Mouse (Mus musculus): Measurements from ENCODE around the gene Grap. TPM values are rescaled to one million over a fixed set of nuclear protein-coding genes. Genes with fewer than 3 reads are reported as not detected.
A peak's percentile ranks its signal among the peaks of the same experiment; 100 is the strongest.

The Grap gene
- total RNA-seq, 2 experiments from 2014 or later, result 5.1 to 6.7 TPM

DNA sequence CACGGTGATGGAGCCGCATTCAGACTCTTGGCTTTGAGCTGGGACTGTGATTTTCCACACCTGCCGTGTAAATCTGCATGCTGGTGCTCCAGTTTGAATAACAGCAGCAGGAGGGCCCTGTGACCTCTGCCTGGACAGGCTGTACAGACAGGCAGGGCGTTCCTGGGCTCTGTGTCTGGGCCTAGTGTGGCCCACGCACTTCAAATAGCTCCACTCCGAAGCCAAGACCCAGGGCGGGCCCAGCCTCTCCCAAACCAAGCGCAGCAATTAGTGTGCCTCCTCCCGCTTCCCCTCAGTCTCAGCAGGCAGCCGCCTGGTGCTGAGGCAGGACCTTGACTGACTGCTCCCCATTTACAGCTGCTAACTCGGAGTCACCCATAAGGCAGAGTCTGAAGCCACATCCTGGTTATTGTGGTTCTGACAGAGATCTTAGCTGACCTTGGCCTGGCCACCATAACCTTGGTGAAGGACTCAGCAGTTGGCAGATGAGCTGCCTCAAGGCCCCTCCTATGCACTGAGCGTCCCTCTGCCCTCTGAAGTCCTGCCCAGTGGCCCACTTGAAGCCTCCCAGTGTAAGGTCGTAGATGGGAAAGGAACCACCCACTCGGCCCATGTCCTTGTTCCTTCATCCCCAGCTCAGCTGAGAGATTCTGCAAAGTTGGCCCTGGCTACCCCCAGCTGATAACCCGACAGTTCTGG is 60.2 kb downstream of the Grap start:
- DNase-seq (ENCODE audit: low spot score in 2 of 2), result no peak
- intact Hi-C loops (cut with DNase I), result loop anchor here (10.0 kb wide), 1 partner anchor 519 kb away; no protein-coding TSS in a partner anchor

DNA sequence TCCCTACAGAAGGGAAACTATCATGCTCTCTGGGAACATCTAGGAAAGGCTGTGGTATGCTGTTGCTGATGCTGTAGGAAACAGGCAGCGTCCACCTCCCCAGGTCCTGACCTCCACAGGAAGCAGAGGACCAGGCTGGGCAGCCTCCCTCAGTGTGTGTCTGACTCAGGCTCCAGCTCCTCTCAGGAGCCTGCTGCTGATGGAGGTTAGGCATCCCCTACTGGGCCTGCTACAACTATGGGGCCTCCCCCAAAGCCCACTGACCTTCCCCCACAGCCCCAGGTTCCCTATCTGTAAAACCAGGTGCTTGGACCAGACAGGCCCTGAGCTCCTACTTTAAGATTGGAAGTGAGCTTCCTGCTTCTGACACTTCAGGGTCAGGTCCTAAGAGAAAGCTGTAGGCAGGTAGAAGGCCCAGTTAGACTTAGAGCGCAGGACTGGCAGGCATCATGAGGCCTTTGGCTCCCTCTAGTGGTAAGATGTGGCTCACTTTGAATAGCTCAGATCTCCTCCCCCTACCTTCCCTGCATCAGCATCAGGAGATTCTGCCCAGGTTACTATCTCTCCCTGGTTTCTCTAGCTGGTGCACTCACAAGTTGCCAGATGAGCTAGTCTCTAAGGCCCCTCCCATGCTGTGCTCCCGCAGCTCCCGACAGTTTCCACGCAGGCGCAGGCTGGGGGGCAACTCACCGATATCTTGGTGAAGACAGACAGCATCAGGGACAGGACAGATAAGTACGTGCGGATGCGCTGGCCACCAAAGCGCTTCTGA is 61.5 kb downstream of the Grap start:
- intact Hi-C loops (cut with DNase I), result loop anchor here (1.0 to 10.0 kb wide), 5 partner anchors 48 to 520 kb away; partner anchors contain the start of gene B9d1
- peak; percentile 81 to 88 for DNase-seq (ENCODE audit: low spot score in 2 of 2)

DNA sequence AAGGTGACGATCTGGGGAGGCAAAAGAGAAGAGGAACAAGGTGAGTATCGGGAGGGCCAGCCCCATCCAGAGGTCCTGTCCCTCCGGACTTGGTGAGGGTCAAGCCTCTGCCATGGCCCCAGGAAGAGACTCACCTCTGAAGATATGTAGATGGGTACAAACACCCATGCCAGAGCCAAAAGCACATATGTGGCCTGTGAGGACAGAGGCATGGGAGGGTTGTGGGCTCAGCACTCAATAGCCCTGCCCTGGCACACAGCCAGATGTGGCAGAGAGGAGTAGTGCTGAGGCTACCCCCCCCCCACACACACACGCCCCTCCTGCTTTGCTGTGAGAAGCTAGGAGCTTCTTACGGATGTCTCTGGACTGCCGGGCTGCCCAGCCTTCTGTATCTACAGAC is 62.1 kb downstream of the Grap start:
- no peak for DNase-seq (ENCODE audit: low spot score in 2 of 2)
- intact Hi-C loops (cut with DNase I), result loop anchor here (2.0 to 10.0 kb wide), 3 partner anchors 94 to 520 kb away; no protein-coding TSS in a partner anchor

DNA sequence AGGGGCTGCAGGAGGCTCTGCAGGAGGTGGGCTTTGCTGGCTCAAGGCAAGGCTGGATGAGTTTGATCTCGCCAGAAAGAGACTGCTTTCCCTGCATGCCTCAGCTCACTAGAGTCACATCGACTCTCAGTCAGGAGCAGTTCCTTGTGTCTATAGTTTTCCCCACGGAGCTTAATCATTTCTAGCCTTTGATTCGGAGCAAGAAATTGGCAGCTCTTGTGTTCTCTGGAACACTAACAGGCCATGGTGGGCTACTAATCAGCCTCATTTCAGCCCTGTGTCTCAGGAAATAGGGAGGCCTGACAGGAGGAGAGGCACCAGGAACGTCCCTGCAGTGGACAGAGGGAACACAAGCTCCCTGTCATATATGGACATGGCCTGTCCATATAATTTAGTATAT is 64.9 kb downstream of the Grap start:
- intact Hi-C loops (cut with DNase I), result loop anchor here (10.0 kb wide), 1 partner anchor 523 kb away; no protein-coding TSS in a partner anchor

DNA sequence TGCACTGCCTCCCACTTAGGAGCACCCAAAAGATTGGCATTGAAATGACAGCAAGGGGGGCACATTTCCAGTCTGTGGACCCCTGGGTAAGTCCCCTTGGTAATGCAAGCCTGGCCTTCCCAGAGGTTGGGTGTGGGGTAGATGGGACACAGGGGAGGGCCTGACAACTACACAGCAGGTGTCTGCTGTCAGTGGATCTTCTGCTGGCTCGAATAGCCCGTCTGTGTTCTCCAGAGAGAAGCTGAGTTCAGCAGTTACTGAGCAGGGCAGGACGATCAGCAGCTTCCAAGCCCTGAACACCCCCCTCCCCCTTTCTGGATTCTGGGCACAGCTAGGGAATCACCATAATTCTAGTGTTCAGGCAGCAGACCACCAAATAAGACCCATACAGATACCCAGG is 66.3 kb downstream of the Grap start:
- intact Hi-C loops (cut with DNase I), result loop anchor here (10.0 kb wide), 1 partner anchor 525 kb away; no protein-coding TSS in a partner anchor
- no peak for DNase-seq (ENCODE audit: low spot score in 2 of 2)

More for the DNA sequence above, 64.9 kb downstream of the Grap start:
- DNase-seq (ENCODE audit: low spot score in 2 of 2), result no peak

DNA sequence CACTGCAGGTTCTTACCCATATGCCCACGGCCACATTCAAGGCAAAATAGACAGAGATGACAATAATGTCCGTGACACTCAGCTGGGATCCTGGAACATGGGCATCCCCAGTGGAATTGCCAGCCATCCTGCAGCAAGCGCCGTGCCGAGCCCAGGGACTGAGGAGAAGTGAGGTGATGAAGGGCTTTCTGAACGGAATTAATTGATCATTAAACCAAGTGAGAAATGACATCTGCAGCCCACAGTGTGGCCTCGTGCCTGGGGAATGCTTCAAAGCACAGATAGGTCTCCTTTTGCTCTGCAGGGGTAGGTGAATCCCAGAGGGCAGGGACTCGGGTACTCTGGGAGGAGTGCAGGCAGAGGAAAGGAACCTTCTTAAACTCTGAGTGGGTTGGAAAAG is 66.8 kb downstream of the Grap start:
- no peak for DNase-seq (ENCODE audit: low spot score in 2 of 2)
- intact Hi-C loops (cut with DNase I), result loop anchor here (10.0 kb wide), 1 partner anchor 525 kb away; no protein-coding TSS in a partner anchor

DNA sequence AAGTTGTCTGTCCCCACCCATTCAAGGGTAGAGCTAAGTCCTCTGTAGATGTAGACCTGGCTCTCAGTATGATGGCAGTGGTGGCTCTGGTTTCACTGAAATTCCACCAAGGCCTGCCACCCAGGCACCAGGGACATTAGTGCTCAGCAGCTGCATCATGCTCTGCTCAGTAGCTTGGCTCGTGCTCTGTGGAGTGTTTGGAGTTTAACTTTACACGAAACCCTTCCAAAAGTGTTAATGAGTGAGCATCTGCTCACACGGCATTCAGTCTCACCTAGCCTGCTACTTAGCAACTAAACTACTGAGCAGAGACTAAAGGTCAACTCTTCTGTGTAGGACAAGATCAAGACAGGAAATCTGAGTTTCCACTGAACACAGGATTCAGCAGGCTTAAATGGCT is 67.6 kb downstream of the Grap start, which contains the start of gene Slc5a10:
Gene Slc5a10 (minus strand): TSS at position 191 of the 400 bp plus-strand sequence.
- intact Hi-C loops (cut with DNase I), result no loop called here
- DNase-seq (ENCODE audit: low spot score in 2 of 2), result no peak

DNA sequence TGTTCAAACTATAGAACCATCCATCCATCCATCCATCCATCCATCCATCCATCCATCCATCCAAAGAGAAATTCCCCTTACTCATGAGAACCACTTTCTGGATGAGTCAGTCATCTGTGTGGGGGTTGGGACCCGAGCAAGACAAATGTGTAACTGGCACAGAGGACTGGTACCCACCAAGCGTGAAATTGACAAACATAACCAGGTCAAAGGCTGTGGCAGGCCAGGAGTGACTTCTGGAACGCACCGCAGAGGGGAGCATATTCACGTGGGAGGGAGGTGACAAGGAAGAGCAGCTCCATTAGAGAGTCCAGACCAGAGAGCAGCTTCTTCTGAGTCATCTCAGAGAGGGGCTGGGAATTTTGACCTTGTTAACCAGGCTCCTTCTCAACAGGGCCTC is 69.0 kb downstream of the Grap start:
- DNase-seq (ENCODE audit: low spot score in 2 of 2), result no peak
- intact Hi-C loops (cut with DNase I), result no loop called here

Other genes starting within 250 kb of the Grap start
- gene Rnf112, start 199.1 kb upstream of the Grap start, total RNA-seq (2021), result 100 to 1,000 TPM; 296 to 321 TPM
- gene Mfap4, start 167.8 kb upstream of the Grap start, total RNA-seq (2021), result 1 to 10 TPM; 4.2 to 5.5 TPM
- 10 to 100 TPM; 19.1 to 26.9 TPM for gene Mapk7, start 158.9 kb upstream of the Grap start, total RNA-seq (2021)
- gene B9d1, start 148.1 kb upstream of the Grap start, total RNA-seq (2021), result 10 to 100 TPM; 43.2 to 44.9 TPM
- 100 to 1,000 TPM; 118 to 133 TPM for gene Epn2, start 73.6 kb upstream of the Grap start, total RNA-seq (2021)
- not detected for gene Fam83g, start 30.8 kb downstream of the Grap start, total RNA-seq (2021)
- under 1 TPM; 0.21 to 0.23 TPM for gene Slc5a10, start 67.6 kb downstream of the Grap start, total RNA-seq (2021)
- gene Prpsap2, start 108.8 kb downstream of the Grap start, total RNA-seq (2021), result 10 to 100 TPM; 35.7 to 39.5 TPM
- gene Ulk2, start 201.8 kb downstream of the Grap start, total RNA-seq (2021), result 10 to 100 TPM; 82.3 to 84.3 TPM